Mouse (Mus musculus) adipocyte (in vitro differentiated cells): ENCODE results near the gene Fbxo48.
A peak's percentile ranks its signal among the peaks of the same experiment; 100 is the strongest.

Source experiments
- DNase-seq: peaks from one replicate; pipeline ENCODE4 v3.0.0-alpha.2; 2016; ENCODE audit warnings: low spot score

The Fbxo48 gene

GRCm38 (mm10) chr11:16950976-16951760 is at the start of gene Fbxo48:
Gene Fbxo48, plus strand, starts transcription at chr11:16951375.
- DNase-seq = peak; percentile 99

GRCm38 (mm10) chr11:16904302-16905011 is 46.7 kb upstream of the Fbxo48 start:
- DNase-seq = peak; percentile 73

GRCm38 (mm10) chr11:16905012-16905332 is 46.2 kb upstream of the Fbxo48 start:
- DNase-seq = no peak

GRCm38 (mm10) chr11:16906530-16906929 is 44.6 kb upstream of the Fbxo48 start:
- no peak for DNase-seq

- peak; percentile 90 for DNase-seq
Measured at GRCm38 (mm10) chr11:16907517-16908129, 43.6 kb upstream of the Fbxo48 start.

- DNase-seq = no peak
Measured at GRCm38 (mm10) chr11:16914756-16915155, 36.4 kb upstream of the Fbxo48 start.

- no peak for DNase-seq
Measured at GRCm38 (mm10) chr11:16915850-16916249, 35.3 kb upstream of the Fbxo48 start.

GRCm38 (mm10) chr11:16917512-16917911 is 33.7 kb upstream of the Fbxo48 start:
- no peak for DNase-seq

GRCm38 (mm10) chr11:16932159-16932558 is 19.0 kb upstream of the Fbxo48 start:
- DNase-seq = no peak

- DNase-seq = peak; percentile 91
Measured at GRCm38 (mm10) chr11:16935577-16936236, 15.5 kb upstream of the Fbxo48 start.

GRCm38 (mm10) chr11:16941103-16941793 is 9.9 kb upstream of the Fbxo48 start:
- DNase-seq = no peak

GRCm38 (mm10) chr11:16941973-16942452 is 9.2 kb upstream of the Fbxo48 start:
- DNase-seq = no peak

GRCm38 (mm10) chr11:16943016-16943415 is 8.2 kb upstream of the Fbxo48 start:
- DNase-seq = no peak

GRCm38 (mm10) chr11:16948756-16949155 is 2.4 kb upstream of the Fbxo48 start:
- peak; percentile 86 for DNase-seq

GRCm38 (mm10) chr11:16950226-16950975 is 774 bp upstream of the Fbxo48 start:
- no peak for DNase-seq

GRCm38 (mm10) chr11:16951761-16952010 is 511 bp downstream of the Fbxo48 start:
- no peak for DNase-seq

GRCm38 (mm10) chr11:16956115-16956862 is 5.1 kb downstream of the Fbxo48 start:
- no peak for DNase-seq

GRCm38 (mm10) chr11:16957030-16957429 is 5.9 kb downstream of the Fbxo48 start:
- no peak for DNase-seq

GRCm38 (mm10) chr11:16958520-16958919 is 7.3 kb downstream of the Fbxo48 start:
- DNase-seq = no peak

- DNase-seq = peak; percentile 56
Measured at GRCm38 (mm10) chr11:16967806-16968205, 16.6 kb downstream of the Fbxo48 start.

- no peak for DNase-seq
Measured at GRCm38 (mm10) chr11:16969650-16970049, 18.5 kb downstream of the Fbxo48 start.
